Mouse (Mus musculus) right cerebral cortex, postnatal 36 days (tissue): ENCODE measurements around the gene Lap3.

ENCODE experiments used
- DNase-seq, 2 experiments: peaks; one replicate each; pipeline ENCODE4 v3.0.0; 2022; ENCODE audit warnings: low spot score in 2 of 2, mixed read lengths in 1 of 2

Gene Lap3

DNA sequence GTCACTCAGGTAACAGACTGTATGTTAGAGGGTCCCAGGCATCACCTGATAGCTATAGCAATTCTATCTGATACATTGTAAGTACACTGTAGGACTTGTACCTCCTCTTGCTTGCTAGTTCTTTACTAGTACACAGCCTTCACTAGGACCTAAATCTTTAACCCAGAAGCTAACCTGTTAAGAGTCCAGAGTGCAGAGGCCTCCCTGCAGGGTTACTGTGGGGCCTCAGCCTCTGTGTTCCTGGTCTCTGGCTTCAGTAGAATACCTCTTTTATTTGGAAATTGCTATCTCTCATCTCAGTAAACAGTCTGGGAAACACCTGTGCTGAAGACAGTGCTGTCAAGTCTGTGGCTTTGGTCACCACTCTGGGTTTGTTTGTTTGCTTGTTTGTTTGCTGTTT is 2.9 kb downstream of the Lap3 start:
- no peak for DNase-seq

DNA sequence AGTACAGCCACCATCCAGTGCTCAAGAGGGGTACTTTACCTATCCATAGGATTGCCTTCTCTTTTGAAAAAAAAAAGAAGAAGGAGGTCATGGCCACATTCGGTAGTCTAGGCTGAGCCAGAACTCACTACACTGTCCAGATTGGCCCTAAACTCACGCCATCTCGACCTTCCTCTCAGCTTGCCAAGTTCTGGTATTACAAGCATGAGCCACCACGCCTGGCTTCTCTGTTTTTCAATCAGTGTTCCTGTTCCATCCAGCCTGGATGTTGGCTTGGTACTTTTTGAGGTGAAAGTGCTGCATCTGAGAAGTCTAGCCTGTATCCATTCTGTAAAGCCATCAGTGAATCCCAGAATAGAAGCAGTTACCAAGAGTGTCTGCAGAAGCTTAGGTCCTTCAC is 3.3 kb downstream of the Lap3 start:
- DNase-seq: no peak

DNA sequence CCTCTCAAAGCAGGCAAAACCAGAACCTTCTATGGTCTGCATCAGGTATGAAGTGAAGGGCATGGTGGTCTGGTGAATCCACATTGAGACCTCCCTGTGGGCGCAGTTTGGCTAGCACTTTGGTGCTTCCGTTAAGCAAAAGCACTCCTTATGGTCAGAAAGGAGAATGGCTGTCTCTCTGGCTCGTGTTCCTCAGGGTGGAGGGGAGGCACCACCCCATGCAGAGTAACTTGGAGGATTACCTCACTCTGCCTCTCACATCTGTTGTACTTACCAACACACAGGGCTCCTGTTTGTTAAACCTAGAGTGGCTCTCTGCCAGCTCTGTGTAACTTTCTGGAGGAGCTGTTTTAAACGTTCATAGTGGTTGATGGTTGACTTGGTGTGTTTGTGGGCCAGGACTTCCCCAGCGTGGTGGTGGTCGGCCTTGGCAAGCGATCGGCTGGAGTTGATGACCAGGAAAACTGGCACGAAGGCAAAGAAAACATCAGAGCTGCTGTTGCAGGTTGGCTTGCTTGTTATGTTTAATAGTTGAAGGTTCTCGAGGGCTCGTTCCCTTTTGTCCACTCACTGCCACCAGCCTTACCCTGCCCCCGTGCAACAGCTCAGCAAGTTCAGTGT is 3.9 kb downstream of the Lap3 start:
- DNase-seq: no peak

DNA sequence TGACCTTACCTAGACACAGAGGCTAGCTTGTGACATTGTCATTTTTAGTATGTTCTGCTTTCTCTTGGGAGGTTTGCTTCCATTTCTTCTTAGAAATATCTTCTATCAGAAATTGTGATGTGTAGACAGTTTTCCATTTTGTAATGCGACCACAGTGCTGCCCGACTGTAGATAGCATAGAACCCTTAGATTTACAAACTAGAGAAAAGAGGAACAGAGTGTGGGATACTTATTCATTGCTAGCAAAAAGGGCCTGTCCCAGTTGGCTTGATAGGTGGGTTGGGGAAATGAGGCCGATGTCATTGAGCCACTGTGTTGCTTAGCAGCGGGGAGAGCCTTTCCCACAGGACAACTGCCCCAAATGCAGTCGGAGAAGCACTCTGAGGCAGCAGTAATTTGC is 4.4 kb downstream of the Lap3 start:
- DNase-seq: no peak

DNA sequence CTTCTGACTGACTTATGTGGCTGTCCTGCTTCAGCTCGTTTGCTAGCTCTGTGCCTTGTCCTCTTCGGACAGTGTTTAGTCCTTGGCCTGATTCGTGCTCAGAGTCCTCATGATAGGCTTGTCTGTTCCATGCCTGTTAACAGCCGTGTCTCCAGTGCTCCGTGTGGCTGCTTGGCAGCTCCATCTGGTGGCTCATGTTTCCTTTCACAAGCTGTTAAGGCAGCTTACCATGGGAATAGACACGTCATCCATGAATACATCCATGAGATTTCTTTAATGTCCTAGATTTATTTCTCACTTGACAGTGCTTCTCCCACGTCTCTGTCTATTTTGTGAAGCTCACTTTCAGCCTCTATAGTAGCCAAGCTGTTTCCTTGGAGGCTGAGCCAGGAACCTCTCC is 16.9 kb downstream of the Lap3 start:
- DNase-seq: peak in 1 of 2 experiments; percentile 24

DNA sequence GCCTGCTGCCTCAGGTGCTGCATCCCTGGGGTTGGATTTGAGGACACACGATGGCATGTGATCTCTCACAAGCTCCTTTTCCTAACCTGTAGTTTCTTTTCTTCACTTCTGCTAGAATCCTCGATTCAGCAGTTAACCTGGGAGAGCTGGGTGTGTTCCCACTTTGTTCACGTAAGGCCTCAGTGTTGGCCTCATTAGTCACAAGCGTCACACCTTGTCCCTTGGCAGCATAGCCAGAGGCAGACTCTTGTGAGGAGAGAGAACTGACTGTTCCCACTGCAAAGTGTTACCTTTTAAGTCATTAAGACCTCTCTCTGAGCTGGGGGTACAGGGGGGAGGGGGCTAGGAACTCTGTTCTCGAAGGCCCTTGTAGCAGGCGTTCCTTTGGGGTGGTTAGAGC is 19.7 kb downstream of the Lap3 start:
- no peak for DNase-seq

DNA sequence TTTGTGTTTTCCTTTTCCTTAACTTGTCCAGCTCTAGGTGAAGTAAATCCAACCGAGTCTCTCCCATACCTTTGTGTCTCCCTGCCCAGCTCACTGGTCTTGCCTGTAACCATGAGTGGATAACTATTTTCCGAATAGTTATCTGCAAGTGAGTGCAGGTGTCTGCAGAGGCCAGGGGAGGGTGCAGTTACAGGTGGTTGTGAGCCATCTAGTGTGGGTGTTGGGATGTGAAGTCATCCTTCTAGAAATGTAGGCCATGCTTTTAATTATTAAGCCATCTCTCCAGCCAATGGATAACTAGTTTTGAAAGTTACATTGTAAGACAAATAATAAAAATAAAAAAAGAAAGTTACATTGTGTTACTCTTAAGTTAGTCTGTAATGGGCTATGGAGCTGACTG is 20.3 kb downstream of the Lap3 start:
- no peak for DNase-seq

DNA sequence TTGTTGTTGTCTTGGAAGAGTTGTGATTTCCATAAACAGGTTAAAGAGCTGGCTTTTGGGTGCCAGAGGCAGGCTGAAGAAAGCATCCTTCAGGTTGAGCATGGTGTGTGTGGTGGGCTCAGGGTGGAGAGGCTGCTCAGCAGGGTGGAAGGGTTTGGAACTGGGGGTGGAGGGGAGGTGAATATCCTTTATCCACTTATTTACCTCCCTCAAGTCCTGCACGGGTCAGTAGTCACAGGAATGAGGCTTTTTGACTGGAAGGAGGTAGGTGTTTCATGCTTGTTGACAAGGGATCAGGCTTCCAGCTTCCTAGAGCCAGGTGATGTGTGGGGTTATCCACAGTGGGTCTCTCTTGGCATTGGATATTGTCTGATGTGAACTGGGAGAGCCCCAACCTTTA is 21.4 kb downstream of the Lap3 start:
- no peak for DNase-seq

DNA sequence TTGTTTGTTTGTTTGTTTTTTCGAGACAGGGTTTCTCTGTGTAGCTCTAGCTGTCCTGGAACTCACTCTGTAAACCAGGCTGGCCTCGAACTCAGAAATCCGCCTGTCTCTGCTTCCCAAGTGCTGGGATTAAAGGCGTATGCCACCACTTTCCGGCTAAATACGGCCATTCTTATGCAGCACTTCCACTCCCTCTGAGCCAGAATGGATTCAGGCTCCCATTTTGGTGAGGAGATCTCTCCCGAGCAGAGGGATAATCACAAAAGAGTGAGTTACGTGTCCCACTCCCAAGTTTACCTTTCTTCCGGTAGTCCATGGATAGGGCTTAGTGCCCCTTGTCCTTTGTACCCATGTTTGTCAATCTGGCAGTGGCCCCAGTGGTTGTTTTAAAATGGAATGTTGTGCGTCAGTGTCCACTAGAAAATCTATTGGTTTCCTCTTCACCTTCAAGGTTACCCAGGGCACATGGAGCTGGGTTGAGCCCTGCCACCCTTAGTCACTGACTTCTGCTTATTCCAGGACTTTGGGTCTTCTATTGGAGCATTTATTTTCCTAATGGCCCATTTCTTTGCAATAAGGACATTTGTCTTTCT is 22.1 kb downstream of the Lap3 start:
- no peak for DNase-seq

DNA sequence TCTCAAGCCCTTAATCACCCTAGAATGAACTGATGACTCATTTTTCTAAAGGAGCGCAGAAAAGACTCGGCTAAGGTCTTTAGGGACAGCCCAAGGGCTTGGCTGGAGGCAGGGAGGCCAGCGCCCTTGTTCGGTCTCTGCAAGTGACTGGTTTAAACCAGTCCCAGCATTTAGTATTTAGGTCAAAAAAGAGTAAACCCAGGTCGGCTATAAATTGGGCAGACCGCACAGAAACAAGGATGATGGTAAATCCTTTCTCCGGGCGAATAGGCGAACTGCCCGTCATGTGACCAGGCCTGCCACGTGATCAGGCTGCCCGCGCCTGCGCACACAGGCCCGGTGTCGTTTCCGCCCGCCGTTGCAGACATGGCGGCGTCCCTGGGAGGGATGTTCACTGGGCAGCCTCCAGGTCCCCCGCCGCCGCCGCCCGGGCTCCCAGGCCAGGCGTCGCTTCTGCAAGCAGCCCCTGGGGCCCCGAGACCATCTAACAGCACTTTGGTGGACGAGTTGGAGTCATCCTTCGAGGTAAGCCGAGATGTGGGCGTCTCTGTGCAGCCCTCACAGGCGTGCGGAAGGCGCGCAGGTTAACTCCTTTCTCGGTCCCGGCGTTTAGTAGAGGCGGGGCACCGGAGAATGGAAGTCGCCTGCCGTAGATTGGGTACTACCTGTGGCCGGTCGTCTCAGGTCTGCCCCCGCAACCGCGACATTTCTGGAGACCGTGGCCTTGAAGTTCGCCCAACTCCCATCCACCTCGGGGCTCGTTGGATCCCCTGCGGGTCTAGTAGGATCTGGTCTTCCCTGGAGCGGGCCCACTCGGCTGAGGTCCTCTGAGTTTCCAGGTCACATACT is 27.0 kb downstream of the Lap3 start, which contains the start of gene Med28:
TSS of gene Med28 (plus strand) at position 270 of the 849 bp plus-strand sequence.
- peak; percentile 91 to 92 for DNase-seq

DNA sequence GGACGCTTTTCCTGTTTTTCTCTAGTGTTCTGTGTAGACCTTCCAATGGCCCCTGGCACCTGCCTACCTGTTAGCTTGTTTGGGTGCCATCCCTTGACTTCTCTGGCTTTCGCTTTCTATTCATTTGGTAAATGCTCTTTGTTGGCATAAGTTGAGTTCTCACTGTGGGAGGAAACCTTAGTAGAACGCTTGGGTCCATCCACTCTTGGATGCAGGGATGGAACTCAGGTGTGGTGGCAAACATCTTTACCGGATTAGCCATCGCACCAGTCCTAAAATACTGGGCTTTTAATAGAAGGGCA is 27.6 kb downstream of the Lap3 start:
- DNase-seq: no peak

DNA sequence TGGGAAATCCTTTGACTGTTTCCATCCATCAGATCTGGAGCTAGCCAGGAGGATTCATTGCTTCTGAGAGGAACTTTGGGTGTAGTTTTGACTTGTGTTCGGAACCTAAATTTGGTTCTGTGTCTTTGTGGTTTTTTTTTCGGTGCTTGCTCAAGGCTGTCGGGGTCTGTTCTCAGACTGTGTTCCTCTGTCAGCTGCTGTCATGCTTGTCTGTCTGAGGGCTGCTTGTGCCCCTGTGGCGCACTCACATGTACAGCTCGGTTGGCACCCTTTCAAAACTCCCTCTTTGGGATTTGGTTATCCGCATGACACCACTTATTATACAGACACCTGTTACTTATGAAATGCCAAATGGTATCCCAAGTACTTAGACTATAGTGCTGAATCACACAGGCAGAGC is 28.4 kb downstream of the Lap3 start:
- DNase-seq: no peak

DNA sequence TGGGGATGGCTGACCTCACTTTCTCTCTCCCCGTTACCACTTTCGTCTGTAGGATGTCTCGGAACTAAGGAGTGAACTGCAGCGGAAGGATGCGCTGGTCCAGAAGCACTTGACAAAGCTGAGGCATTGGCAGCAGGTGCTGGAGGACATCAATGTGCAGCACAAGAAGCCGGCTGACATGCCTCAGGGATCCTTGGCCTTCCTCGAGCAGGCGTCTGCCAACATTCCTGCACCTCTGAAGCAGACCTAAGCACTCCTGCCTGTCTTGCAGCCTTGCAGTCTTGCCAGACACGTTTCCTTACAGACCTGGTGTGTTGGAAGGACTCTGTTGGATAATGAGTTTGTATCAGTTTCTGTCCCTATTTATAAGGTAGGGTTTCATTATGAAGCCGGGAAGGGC is 31.9 kb downstream of the Lap3 start:
- DNase-seq: no peak

DNA sequence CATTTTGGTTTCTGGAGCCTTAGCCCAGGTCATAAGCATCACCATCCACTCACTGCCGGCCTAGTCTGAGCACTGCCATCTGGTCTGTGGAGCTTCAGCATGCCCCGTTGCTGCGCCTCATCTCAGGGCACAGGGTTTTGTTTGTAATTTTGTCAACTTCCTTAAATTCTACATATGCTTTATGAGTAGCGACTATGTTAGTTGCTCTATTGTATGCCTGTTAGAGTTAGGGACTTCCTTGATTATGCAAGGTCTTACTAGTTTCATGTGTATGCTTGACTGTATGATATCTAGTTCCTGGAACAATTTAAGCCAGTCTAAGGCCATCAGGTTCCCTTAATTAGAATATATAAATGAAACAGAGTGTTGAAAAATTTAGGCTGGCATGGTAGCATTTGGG is 33.2 kb downstream of the Lap3 start:
- no peak for DNase-seq

DNA sequence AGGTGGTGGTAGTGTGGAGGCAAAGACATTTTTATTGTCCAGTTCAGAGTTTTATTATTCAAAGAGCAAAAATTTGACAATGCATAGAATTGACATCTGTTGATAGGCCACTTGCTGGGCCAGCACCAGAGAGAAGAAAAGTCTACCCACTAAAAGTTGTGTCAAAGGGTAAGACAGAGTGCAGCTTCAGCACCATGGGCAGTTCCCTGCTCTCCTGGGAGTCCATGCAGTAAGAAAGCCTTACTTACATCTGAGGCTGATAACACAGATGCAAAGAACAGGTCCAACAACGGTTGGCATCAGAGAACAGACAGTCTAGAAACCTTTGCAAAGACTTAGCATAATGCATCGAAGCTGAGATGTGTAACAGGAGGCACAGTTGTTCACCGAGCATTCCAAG is 36.5 kb downstream of the Lap3 start:
- no peak for DNase-seq

DNA sequence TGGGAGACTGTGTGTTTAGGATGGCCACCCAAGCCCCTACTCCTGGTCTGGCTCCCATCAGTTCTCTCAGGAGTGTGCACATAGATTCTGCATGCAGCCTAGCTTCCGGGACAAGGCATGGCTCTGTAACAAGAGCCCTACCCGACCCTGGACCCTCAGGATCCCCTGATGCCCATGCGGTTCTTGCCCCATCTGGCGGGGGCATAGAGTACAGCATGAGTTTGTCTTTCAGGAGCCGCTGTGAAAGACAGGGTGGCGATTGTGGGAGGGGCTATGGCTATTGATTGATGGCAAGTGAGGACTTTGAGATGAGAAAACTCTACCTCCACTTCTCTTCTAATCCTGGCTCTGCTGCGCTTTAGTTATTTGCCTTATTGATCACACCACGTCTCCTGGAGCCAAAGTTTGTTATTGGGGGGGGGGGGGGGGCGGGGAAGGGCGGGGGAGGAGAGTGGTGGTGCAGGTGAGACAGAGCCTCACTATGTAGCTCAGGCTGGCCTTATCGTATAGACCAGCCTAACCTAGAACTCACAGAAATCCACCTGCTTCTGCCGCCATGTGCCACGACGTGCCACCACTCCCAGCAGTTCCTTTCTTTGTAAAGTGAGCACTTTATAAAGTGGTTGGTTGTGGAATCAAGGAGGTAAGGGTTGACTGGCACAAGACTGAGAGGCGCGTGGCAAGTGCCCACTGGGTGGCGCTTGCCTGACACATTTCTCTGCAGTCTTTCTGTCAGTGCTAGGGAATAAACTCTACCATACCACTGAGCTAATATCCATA is 41.3 kb downstream of the Lap3 start:
- peak; percentile 54 to 66 for DNase-seq

DNA sequence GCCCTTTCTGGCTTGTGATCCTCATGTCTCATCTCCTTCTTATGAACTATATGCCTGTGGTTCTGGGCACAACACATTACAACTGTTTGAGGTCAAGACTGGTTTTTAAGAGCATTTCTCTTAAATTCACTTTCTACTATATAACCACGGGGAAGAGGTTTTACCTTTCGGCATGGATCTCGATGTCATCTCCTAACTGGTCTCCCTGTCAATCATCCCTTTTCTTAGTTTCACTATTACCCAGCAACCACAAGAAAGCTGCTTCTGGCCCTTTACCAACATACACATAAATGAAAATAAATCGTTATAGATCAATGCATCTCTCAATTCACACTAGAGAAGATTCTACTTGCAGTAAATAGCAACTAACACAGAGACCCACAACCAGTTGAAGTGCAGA is 42.0 kb downstream of the Lap3 start:
- no peak for DNase-seq

DNA sequence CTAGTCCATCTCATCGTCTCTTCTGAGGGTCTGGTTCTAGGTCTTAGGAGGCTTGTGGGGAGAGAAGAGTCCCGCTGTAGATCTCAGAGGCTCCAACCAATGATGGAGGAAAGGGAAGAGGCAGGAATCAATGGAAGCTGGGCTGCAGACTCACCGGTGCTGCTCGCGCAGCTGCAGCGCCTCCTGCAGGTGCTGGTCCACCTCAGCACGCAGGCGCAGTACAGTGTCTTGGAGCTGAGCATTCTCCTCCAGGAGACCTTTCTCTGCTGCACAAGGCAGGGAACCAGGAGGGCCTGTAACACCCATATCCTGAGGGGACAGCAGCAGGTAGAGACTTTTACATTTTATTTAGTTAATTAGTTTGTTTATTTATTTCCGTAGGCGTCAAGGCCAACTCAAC is 46.3 kb downstream of the Lap3 start:
- DNase-seq: no peak

DNA sequence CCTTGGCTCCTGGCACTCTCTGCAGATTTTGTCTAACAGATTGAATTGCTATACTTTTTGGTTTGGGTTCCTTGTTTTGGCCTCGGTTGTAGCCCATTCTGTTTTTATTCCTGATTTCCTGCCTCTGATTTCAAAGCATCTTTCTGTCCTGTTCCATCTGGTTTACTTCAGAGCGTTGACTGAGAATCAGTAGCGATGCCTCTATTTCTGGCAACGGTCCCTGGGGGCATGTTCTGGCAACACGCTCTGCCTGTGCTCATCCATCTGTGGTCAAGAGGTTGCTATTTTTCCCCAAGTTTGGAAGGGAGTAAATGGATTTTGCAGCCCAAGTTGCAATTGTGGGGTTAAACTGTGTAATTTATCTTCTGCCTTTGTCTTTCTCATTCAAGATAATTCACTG is 50.2 kb downstream of the Lap3 start:
- DNase-seq: no peak

DNA sequence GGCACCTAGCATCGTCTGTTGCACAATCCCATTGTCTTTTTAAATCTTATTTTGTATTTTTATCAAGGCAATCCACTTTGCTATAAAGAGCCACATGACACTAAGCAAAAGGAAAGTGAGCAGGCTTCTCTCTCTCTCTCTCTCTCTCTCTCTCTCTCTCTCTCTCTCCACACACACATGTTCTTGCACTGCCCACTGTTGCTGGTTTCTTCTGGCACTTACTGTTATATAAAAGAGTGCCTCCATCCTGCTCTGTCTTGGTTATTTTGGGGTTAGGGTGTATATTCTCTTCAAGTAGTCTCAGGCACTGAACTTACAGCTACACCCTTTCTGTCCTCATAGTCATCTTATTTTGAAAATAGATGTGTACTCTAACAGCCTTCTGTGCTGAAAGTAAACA is 56.4 kb downstream of the Lap3 start:
- no peak for DNase-seq
